Mouse (Mus musculus) heart, postnatal 0 days (tissue): ENCODE data around the gene Nrxn3. TPM values are rescaled to one million over a fixed set of nuclear protein-coding genes. Genes with fewer than 3 reads are reported as not detected.

Experiments used
- ATAC-seq: fragments of 200-750 bp; cut with Nextera tagmentation; 2 replicates; pipeline ENCODE4 v1.8.0; 2017; ENCODE audit warnings: low read depth, moderate number of reproducible peaks, moderate library complexity; ENCODE audit not compliant: insufficient read depth
- DNase-seq: peaks from one replicate; pipeline ENCODE4 v3.0.0-alpha.2; 2016; ENCODE audit warnings: low spot score
- H3K27ac ChIP-seq: fragments of 300-500 bp; sonication (generic); 2 replicates; pipeline ENCODE4 v1.5.1; 2014; ENCODE audit warnings: low read depth, mild to moderate bottlenecking
- H3K27me3 ChIP-seq: fragments of 300-500 bp; sonication (generic); 2 replicates; pipeline ENCODE4 v1.6.1; 2014; ENCODE audit warnings: low read length, mixed read lengths; ENCODE audit not compliant: control insufficient read depth, insufficient read depth
- H3K36me3 ChIP-seq: fragments of 300-500 bp; sonication (generic); replicated peaks from 2 replicates; pipeline ENCODE4 v1.6.1; 2014; ENCODE audit warnings: low read length, mixed read lengths; ENCODE audit not compliant: control insufficient read depth, insufficient read depth
- H3K4me1 ChIP-seq: fragments of 300-500 bp; sonication (generic); 2 replicates; pipeline ENCODE4 v1.6.1; 2014; ENCODE audit warnings: antibody characterized with exemption; ENCODE audit not compliant: control insufficient read depth, insufficient read depth
- H3K4me2 ChIP-seq: fragments of 300-500 bp; sonication (generic); 2 replicates; pipeline ENCODE4 v1.6.1; 2014; ENCODE audit warnings: low read depth, mild to moderate bottlenecking, low read length, moderate library complexity
- H3K4me3 ChIP-seq: fragments of 300-500 bp; sonication (generic); 2 replicates; pipeline ENCODE4 v1.5.1; 2014; ENCODE audit warnings: low read depth, low read length
- H3K9ac ChIP-seq: fragments of 300-500 bp; sonication (generic); replicated peaks from 2 replicates; pipeline ENCODE4 v1.6.1; 2014; ENCODE audit warnings: low read depth, low read length, mixed read lengths
- H3K9me3 ChIP-seq: fragments of 300-500 bp; sonication (generic); replicated peaks from 2 replicates; pipeline ENCODE4 v1.6.1; 2016; ENCODE audit warnings: low read length; ENCODE audit not compliant: control insufficient read depth
- CTCF ChIP-seq: IDR thresholded peaks from 2 replicates; pipeline ENCODE4 v1.5.1; 2016; ENCODE audit warnings: antibody characterized with exemption, control low read depth, low read depth
- EP300 ChIP-seq: IDR thresholded peaks from 2 replicates; pipeline ENCODE4 v1.6.1; 2016; ENCODE audit warnings: antibody characterized with exemption, low read depth
- WGBS: fragments of 180-500 bp; shearing (Covaris S2); extraction: QIAGEN DNeasy Blood & Tissue Kit; methylation state at CpG from one replicate; pipeline ENCODE4 v1.1.7; 2014; 5-methylcytosine and 5-hydroxymethylcytosine counted together
- polyA plus RNA-seq: library from polyadenylated mRNA; unstranded; fragments of >200 nt; fragmentation: Nextera tagmentation; extraction: Ambion mirVana; gene quantifications from 2 replicates; pipeline ENCODE4 v1.2.1, GENCODE M21; 2015
- total RNA-seq: library from RNA; depleted of rRNA; stranded (reverse); fragments of >200 nt; gene quantifications from 2 replicates; pipeline ENCODE4 v1.2.3, GENCODE M21; 2014; ENCODE audit warnings: low replicate concordance

The Nrxn3 gene
- total and polyA plus RNA-seq, 2 experiments from 2014 or later, result 1.0 to 1.8 TPM

DNA sequence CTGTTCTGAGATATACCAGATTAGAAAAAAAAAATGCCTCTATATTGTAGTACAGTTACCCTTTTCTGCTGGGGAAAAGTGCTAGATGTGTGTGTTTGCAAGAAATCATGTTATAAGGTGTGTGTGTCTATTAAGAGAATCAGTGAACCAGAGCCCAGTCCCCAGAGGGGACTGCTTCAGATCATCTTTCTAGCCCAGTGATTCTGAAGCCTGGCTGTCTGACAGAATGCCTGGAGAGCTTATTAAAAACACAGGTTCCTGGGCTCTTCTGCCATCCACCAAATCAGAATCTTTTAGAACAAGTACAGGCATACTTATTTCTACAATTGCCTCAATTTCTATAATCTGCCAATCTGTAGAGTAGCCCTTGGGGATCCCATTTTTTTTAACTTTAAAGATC is 349.8 kb downstream of the Nrxn3 start:
- Histone ChIP-seq H3K4me2 (no peak overlapping the region), H3K9me3 (no peaks in the 10 kb centered on the region), H3K4me3 (no peak overlapping the region), H3K9ac (no peak overlapping the region), H3K36me3 (no peaks in the 10 kb centered on the region), H3K27ac (no peak overlapping the region), H3K27me3 (no peaks in the 10 kb centered on the region), H3K4me1 (no peaks in the 10 kb centered on the region)
- no peak for DNase-seq
- ATAC-seq, result no peak
- TF ChIP-seq EP300 (no peak), CTCF (no peak)

DNA sequence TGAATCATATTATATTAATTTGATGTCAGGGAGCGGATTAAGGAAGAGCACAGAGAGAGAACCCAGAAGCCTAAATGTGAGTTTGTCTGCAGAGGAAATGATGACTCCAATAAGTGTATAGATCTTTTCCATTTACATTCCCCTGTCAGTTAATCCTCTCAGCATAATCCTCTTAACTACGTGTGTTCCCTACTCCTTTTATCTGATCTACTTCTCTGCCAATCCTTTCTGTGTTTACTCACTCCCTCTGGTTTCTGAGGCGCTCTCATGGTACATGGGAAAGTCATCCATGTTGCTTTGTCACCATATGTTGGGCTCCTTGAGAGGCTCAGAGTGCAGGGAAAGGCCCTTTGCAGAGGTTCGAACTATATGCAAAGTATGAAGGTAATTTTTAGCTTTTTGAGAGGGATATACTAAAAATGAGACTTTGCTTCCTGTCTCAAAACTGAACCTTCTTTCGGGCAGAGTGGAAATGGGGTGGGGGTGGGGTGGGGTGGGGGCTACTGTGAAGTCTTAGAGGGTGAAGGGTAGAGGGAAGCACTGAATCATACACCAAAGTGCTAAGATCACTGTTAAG is 350.6 kb downstream of the Nrxn3 start:
- Histone ChIP-seq H3K4me2 (no peak overlapping the region), H3K9ac (no peak overlapping the region), H3K27me3 (no peaks in the 10 kb centered on the region), H3K27ac (no peak overlapping the region), H3K36me3 (no peaks in the 10 kb centered on the region), H3K4me1 (no peaks in the 10 kb centered on the region), H3K9me3 (no peaks in the 10 kb centered on the region), H3K4me3 (no peak overlapping the region)
- TF ChIP-seq EP300 (no peak), CTCF (no peak)
- ATAC-seq (no peak), DNase-seq (no peak)
- 57% methylated on average over 5 of the region's 5 CpGs for WGBS

DNA sequence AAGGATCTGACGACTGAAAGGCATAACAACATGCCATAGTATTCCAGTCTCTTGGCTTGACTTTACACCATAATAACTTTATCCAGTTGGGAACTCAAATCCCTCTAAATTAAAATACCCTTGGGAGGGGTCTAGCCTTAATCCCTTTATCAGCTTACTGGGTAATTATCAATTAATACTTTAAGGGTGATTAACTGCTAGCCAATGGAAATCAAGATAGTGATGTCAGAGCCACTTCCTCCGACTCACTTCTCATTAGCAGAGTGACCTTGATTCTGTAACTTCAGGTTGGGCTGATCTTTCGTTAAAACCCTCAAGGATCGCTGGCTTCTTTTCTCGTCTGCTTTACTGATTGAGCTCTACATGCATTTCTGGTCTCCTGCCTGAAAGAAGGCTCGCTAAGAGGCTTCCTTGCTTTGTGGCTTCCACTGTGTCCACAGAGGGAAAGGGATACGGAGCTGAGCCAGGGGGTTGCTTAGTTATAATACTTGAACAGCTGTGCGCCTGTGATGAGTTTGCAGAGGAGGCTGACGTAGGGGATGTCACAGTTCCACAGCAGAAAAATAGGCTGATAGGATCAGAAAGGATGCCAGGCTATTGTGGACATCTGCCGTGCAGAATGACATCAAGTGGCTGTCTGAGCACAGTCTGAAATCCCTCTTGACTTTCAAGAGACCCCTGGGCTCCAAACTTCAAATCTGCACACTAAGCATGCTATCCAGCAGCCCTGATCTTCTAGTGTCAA is 352.0 kb downstream of the Nrxn3 start:
- Histone ChIP-seq H3K4me1 (no peaks in the 10 kb centered on the region), H3K4me3 (no peak overlapping the region), H3K4me2 (no peak overlapping the region), H3K36me3 (no peaks in the 10 kb centered on the region), H3K9me3 (no peaks in the 10 kb centered on the region), H3K27ac (no peak overlapping the region), H3K9ac (no peak overlapping the region), H3K27me3 (no peaks in the 10 kb centered on the region)
- DNase-seq (no peak), ATAC-seq (no peak)
- 27% methylated on average over 10 of the region's 10 CpGs for WGBS
- TF ChIP-seq EP300 (no peak), CTCF (no peak)

DNA sequence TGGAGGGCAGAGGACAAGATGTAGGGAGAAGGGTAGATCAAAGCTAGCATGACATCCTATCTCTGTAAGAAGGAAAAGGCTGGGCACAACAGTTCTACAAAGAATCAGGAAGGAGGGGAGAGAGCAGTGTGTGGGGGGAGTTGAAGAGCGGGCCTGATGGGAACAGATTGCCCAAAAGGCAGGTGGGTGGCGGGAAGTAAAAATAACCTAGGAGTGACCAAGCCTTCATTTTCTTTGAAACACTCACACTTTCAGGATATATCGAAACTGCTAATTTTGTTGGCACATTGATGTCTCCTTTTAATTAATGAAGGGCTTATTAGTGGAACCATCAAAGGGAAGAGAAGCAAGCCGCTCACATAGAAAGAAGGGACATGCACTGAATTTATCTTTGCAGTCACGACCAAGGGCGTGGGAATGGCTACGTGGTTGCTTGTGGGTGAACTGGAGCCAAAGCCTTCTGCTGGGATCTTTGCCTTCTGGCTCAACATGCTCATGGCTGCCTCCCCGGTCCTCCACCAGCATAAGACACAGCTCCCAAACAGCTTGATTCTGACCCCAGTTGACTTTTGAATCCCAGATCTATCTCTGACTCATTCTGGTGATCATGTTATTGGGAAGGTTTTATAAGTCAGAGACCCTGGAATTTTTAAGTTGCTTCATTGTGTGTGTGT is 371.3 kb downstream of the Nrxn3 start:
- 80% methylated on average over 8 of the region's 8 CpGs for WGBS
- H3K4me1 ChIP-seq, result no peaks in the 10 kb centered on the region
- H3K27me3 ChIP-seq, result no peaks in the 10 kb centered on the region
- ATAC-seq (no peak), DNase-seq (no peak)
- no peaks in the 10 kb centered on the region for H3K9me3 ChIP-seq
- TF ChIP-seq CTCF (no peak), EP300 (no peak)
- H3K4me2 ChIP-seq, result no peak overlapping the region
- H3K36me3 ChIP-seq, result no peaks in the 10 kb centered on the region
- H3K4me3 ChIP-seq, result no peak overlapping the region
- no peak overlapping the region for H3K27ac ChIP-seq
- no peak overlapping the region for H3K9ac ChIP-seq

DNA sequence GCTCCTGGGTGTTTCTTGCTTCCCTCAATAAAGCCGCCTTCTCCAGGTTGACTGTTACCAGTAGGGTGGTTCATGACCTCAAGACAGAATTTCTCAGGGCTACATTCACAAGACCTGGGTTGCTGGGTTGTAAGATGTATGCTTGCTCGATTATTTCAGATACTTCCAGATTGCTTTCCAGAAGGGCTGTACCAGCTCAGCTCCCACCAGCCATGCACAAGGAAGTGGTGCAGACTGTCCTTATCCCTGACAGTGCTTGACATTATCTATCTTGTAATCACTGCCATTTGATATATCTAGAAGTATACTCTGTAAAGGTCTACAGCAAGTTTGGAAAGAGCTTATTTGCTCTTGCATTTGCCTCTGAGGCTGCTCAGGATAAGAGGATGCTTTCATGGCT is 374.9 kb downstream of the Nrxn3 start:
- Histone ChIP-seq H3K36me3 (no peaks in the 10 kb centered on the region), H3K9me3 (no peaks in the 10 kb centered on the region), H3K9ac (no peak overlapping the region), H3K4me3 (no peak overlapping the region), H3K27ac (no peak overlapping the region), H3K4me2 (no peak overlapping the region), H3K4me1 (no peaks in the 10 kb centered on the region), H3K27me3 (no peaks in the 10 kb centered on the region)
- ATAC-seq, result no peak
- TF ChIP-seq CTCF (no peak), EP300 (no peak)
- 72% methylated on average over 2 of the region's 2 CpGs for WGBS
- no peak for DNase-seq
